Mouse (Mus musculus) adrenal gland, postnatal 14 days (tissue): ENCODE measurements at regions not wholly inside any gene's neighbourhood (a gene's known extent, or its start where the extent isn't known, plus 50 kb on each side); places are given as distances from the start of the nearest gene placed in this dataset.

Experiments
- DNase-seq: peaks from one replicate; pipeline ENCODE4 v3.0.0; 2021; ENCODE audit warnings: mixed read lengths

DNA sequence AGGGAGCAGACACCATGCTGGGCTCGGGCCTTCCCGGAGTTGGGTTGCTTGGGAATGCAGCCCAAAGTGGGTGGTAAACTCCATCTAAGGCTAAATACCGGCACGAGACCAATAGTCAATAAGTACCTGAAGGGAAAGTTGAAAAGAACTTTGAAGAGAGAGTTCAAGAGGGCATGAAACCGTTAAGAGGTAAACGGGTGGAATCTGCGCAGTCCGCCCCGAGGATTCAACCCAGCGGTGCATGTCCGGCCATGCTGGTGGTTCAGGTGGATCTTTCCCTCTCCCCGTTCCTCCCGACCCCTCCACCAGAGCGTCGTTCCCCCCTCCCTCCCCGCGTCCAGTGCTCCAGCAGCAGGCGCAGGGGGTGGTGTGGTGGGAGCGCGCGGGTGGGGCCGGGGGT lies 179.1 kb upstream of the Arhgef26 start:
- DNase-seq = peak; percentile 59

GRCm38 (mm10) chr3:62170647-62171046 lies 167.5 kb upstream of the Arhgef26 start:
- DNase-seq = no peak

- no peak for DNase-seq
Observed at GRCm38 (mm10) chr3:62187807-62188509, 150.2 kb upstream of the Arhgef26 start.

DNA sequence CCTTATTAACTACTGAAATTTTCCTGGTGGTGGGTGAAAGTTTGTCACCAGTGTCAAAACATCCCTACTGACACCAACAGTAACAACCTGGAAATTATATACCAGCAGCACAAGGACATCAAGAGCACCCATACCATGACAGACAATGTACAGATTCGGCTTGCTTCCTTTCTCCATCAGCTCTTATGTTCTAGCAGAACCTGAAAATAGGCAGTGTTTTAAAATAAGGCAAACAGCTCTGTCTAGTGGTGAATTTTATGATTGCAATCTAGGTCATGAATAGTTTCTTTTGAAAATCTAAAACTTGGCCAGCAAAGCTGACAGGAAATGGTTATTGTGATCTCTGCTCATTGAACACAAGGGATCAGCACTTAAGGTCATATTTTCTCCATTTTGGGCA lies 145.7 kb upstream of the Arhgef26 start:
- DNase-seq = no peak

GRCm38 (mm10) chr3:62194421-62194820 lies 143.7 kb upstream of the Arhgef26 start:
- DNase-seq = no peak

GRCm38 (mm10) chr3:62196679-62197078 lies 141.5 kb upstream of the Arhgef26 start:
- no peak for DNase-seq

GRCm38 (mm10) chr3:62215806-62216205 lies 122.3 kb upstream of the Arhgef26 start:
- peak; percentile 63 for DNase-seq

- no peak for DNase-seq
Observed at GRCm38 (mm10) chr3:62217335-62217734, 120.8 kb upstream of the Arhgef26 start.

- no peak for DNase-seq
Observed at GRCm38 (mm10) chr3:62227697-62228096, 110.4 kb upstream of the Arhgef26 start.

DNA sequence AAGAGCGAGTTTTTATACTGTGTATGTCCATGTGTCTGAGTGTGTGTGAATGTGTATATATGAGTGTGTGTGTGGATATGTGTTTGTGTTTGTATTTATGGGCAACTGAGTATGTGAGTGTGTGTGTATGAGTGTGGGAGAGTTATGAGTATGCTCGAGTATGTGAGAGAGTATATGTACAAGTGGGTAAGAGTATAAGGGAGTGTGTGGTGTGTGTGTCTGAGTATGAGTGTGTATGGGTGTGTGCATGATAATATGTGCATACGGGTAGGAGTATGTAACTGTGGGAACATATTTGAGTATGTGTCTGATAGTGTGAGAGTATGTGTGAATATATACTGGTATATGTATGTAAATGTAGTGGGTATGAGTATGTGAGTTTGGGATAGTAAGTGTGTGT lies 110.0 kb upstream of the Arhgef26 start:
- no peak for DNase-seq

GRCm38 (mm10) chr3:62241031-62241430 lies 97.1 kb upstream of the Arhgef26 start:
- DNase-seq = no peak

DNA sequence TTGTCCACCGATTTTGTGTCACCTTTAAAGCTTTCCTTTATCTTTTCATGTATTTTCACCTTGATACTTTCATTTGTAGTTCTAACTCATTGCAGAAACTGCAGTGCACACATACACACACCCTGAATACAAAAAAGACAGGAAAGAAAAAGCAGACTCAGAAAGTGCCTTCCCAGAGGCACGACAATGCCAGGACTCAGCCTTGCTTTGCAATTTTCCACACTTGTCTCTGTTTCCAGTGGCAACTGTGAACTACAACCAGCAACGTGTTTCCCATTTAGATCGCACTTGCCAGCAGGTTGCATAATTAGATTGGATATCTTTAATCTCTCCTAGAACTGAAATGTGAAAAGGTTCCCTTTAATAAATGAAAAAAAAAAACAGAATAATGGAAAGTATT lies 66.4 kb upstream of the Arhgef26 start:
- no peak for DNase-seq

DNA sequence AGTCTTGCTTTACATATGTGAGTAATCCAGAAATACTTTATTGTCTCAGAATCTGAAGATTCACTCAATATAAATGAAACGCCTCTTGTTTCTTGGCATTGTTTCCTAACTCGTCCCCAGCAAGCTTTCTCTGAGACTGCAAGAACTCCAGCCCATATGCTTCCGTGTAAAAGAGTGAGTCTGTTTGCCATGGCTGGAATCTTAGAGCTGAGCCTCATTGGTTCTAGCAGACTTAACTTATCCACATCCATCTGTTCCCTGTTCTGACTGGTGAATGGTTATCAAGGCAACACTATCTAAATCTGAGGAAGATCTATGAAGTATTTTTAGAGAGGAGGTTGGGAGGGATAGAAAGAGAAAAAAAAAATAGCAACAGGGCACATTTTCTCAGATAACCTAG lies 59.9 kb upstream of the Arhgef26 start:
- DNase-seq = no peak

GRCm38 (mm10) chr3:62280960-62281359 lies 57.2 kb upstream of the Arhgef26 start:
- no peak for DNase-seq
